Mouse (Mus musculus): ENCODE data around the gene Dab1.

- TF ChIP-seq CTCF (IDR thresholded peaks at IDR 0.05; ENCODE audit: control insufficient read depth, insufficient read depth, insufficient read length) (no peak), MAX (IDR thresholded peaks at IDR 0.05) (no peak), MYOG (IDR thresholded peaks at IDR 0.05; ENCODE audit: control insufficient read depth, extremely low read depth, insufficient read length) (no peak), USF1 (IDR thresholded peaks at IDR 0.05; ENCODE audit: low read depth) (no peak), MYOD1 (IDR thresholded peaks at IDR 0.05; ENCODE audit: control insufficient read depth, insufficient read length, low read depth) (no peak)
Measured at GRCm38 (mm10) chr4:103691717-103692116, 72.6 kb downstream of the Dab1 start.
